Mouse (Mus musculus): ENCODE results near the gene Gcc1.

GRCm38 (mm10) chr6:28416981-28417380 is 11.2 kb downstream of the Gcc1 start:
- TF ChIP-seq CTCF (IDR thresholded peaks at IDR 0.05; ENCODE audit: low read depth, low read length) (no peak), TAL1 (conservative IDR thresholded peaks at IDR 0.05; ENCODE audit: low read depth, low read length) (no peak)

Measured in G1E (cell line).